Mouse (Mus musculus) MEL (cell line): ENCODE measurements around the gene Cisd3. TPM values are rescaled to one million over a fixed set of nuclear protein-coding genes. Genes with fewer than 3 reads are reported as not detected.

ENCODE experiments used
- DNase-seq: peaks from one replicate; pipeline ENCODE4 v3.0.0; 2011; ENCODE audit warnings: low read depth, low spot score
- H3K27ac ChIP-seq: 2 replicates; pipeline ENCODE4 v1.5.1; 2012; ENCODE audit warnings: low read depth, mild to moderate bottlenecking, control low read depth, low read length, moderate library complexity; ENCODE audit not compliant: control insufficient read depth
- H3K27me3 ChIP-seq, 2 experiments: fragments of 150-350 bp in 1 of 2; sonication (generic) in 1 of 2; 2 replicates each; pipeline ENCODE4 v1.6.1; 2012; ENCODE audit warnings: low read length in 2 of 2, mild to moderate bottlenecking in 2 of 2, improper control_type of control experiment in 1 of 2, moderate library complexity in 1 of 2; ENCODE audit not compliant: insufficient read depth in 2 of 2, control insufficient read depth in 1 of 2
- H3K36me3 ChIP-seq, 2 experiments: 2 replicates each; pipeline ENCODE4 v1.6.1; 2012 to 2014; ENCODE audit warnings: low read length in 2 of 2, improper control_type of control experiment in 1 of 2, inconsistent platforms in 1 of 2, mild to moderate bottlenecking in 1 of 2; ENCODE audit not compliant: insufficient read depth in 2 of 2, control insufficient read depth in 1 of 2
- H3K4me1 ChIP-seq, 2 experiments: fragments of 150-350 bp in 1 of 2; sonication (generic) in 1 of 2; 2 replicates each; pipeline ENCODE4 v1.6.1; 2012; ENCODE audit warnings: low read length in 2 of 2, improper control_type of control experiment in 1 of 2, mild to moderate bottlenecking in 1 of 2; ENCODE audit not compliant: insufficient read depth in 2 of 2, control insufficient read depth in 1 of 2
- H3K4me3 ChIP-seq, 2 experiments: fragments of 150-350 bp in 1 of 2; sonication (generic) in 1 of 2; 2 replicates each; pipeline ENCODE4 v1.5.1; 2012; ENCODE audit warnings: low read depth in 2 of 2, low read length in 2 of 2, mild to moderate bottlenecking in 2 of 2, moderate library complexity in 2 of 2, control low read depth in 1 of 2, improper control_type of control experiment in 1 of 2; ENCODE audit not compliant: control insufficient read depth in 1 of 2, insufficient read depth in 1 of 2
- H3K79me2 ChIP-seq: 2 replicates; pipeline ENCODE4 v1.6.1; 2012; ENCODE audit warnings: mild to moderate bottlenecking, low read length, moderate library complexity; ENCODE audit not compliant: control insufficient read depth, poor library complexity, insufficient read depth
- H3K9ac ChIP-seq: 2 replicates; pipeline ENCODE4 v1.6.1; 2012; ENCODE audit warnings: low read depth, mild to moderate bottlenecking, control low read depth, low read length, moderate library complexity; ENCODE audit not compliant: control insufficient read depth, poor library complexity, severe bottlenecking
- H3K9me3 ChIP-seq: fragments of 150-350 bp; sonication (generic); replicated peaks from 2 replicates; pipeline ENCODE4 v1.6.1; 2012; ENCODE audit warnings: mild to moderate bottlenecking, low read length, improper control_type of control experiment, moderate library complexity; ENCODE audit not compliant: insufficient read depth
- CHD1 ChIP-seq: IDR thresholded peaks from 2 replicates; pipeline ENCODE4 v1.6.1; 2012; ENCODE audit warnings: low read depth, mild to moderate bottlenecking, inconsistent platforms, low read length, improper control_type of control experiment
- CHD2 ChIP-seq: IDR thresholded peaks from 2 replicates; pipeline ENCODE4 v1.6.1; 2011; ENCODE audit warnings: low read length, improper control_type of control experiment
- E2F4 ChIP-seq: IDR thresholded peaks from 2 replicates; pipeline ENCODE4 v1.6.1; 2011; ENCODE audit warnings: low read depth, low read length, improper control_type of control experiment, borderline replicate concordance
- ELF1 ChIP-seq: IDR thresholded peaks from 2 replicates; pipeline ENCODE4 v1.6.1; 2014; ENCODE audit warnings: low read depth, mild to moderate bottlenecking, inconsistent platforms, low read length, improper control_type of control experiment, moderate library complexity
- ETS1 ChIP-seq: IDR thresholded peaks from 2 replicates; pipeline ENCODE4 v1.6.1; 2012; ENCODE audit warnings: low read depth, mild to moderate bottlenecking, inconsistent platforms, low read length, improper control_type of control experiment, moderate library complexity
- HCFC1 ChIP-seq: IDR thresholded peaks from 2 replicates; pipeline ENCODE4 v1.6.1; 2012; ENCODE audit warnings: low read depth, mild to moderate bottlenecking, inconsistent platforms, low read length, improper control_type of control experiment, moderate library complexity
- MAX ChIP-seq: IDR thresholded peaks from 2 replicates; pipeline ENCODE4 v1.6.1; 2011; ENCODE audit warnings: low read length, improper control_type of control experiment
- MAZ ChIP-seq: IDR thresholded peaks from 2 replicates; pipeline ENCODE4 v1.6.1; 2012; ENCODE audit warnings: low read depth, mild to moderate bottlenecking, inconsistent platforms, low read length, improper control_type of control experiment
- MYC ChIP-seq: IDR thresholded peaks from 2 replicates; pipeline ENCODE4 v1.6.1; 2011; ENCODE audit warnings: low read depth, mild to moderate bottlenecking, low read length, improper control_type of control experiment, moderate library complexity
- NRF1 ChIP-seq: IDR thresholded peaks from 2 replicates; pipeline ENCODE4 v1.6.1; 2014; ENCODE audit warnings: low read depth, mild to moderate bottlenecking, inconsistent platforms, low read length, improper control_type of control experiment, moderate library complexity; ENCODE audit not compliant: poor library complexity, insufficient read depth, severe bottlenecking
- RCOR1 ChIP-seq: IDR thresholded peaks from 2 replicates; pipeline ENCODE4 v1.6.1; 2012; ENCODE audit warnings: low read depth, mild to moderate bottlenecking, inconsistent platforms, low read length, improper control_type of control experiment
- SIN3A ChIP-seq: IDR thresholded peaks from 2 replicates; pipeline ENCODE4 v1.6.1; 2012; ENCODE audit warnings: low read length, improper control_type of control experiment, inconsistent platforms
- TAL1 ChIP-seq: IDR thresholded peaks from 2 replicates; pipeline ENCODE4 v1.6.1; 2012; ENCODE audit warnings: mild to moderate bottlenecking, inconsistent platforms, low read length, moderate library complexity, mixed read lengths
- TBP ChIP-seq: IDR thresholded peaks from 2 replicates; pipeline ENCODE4 v1.8.0; 2011; ENCODE audit warnings: low read depth, low read length, improper control_type of control experiment
- TCF12 ChIP-seq: IDR thresholded peaks from 2 replicates; pipeline ENCODE4 v1.6.1; 2014; ENCODE audit warnings: low read depth, mild to moderate bottlenecking, inconsistent platforms, low read length, improper control_type of control experiment, moderate library complexity
- UBTF ChIP-seq: IDR thresholded peaks from 2 replicates; pipeline ENCODE4 v1.6.1; 2012; ENCODE audit warnings: low read depth, mild to moderate bottlenecking, inconsistent platforms, low read length, improper control_type of control experiment, moderate library complexity, borderline replicate concordance; ENCODE audit not compliant: insufficient read depth
- USF1 ChIP-seq: IDR thresholded peaks from 2 replicates; pipeline ENCODE4 v1.6.1; 2014; ENCODE audit warnings: low read depth, mild to moderate bottlenecking, inconsistent platforms, low read length, improper control_type of control experiment, moderate library complexity
- ZMIZ1 ChIP-seq: IDR thresholded peaks from 2 replicates; pipeline ENCODE4 v1.6.1; 2012; ENCODE audit warnings: low read depth, mild to moderate bottlenecking, inconsistent platforms, low read length, improper control_type of control experiment, moderate library complexity
- polyA plus RNA-seq, 2 experiments: library from polyadenylated mRNA; stranded (reverse) in 1 of 2; unstranded in 1 of 2; fragments of >175 nt in 1 of 2; fragments of >200 nt in 1 of 2; gene quantifications; 2 replicates each; pipeline versions ENCODE4 v1.2.1 to v1.2.4; 2012; ENCODE audit warnings: low replicate concordance in 2 of 2, low read depth in 1 of 2; ENCODE audit not compliant: insufficient read length in 2 of 2, insufficient read depth in 1 of 2, missing spikeins in 1 of 2
- total RNA-seq: library from RNA; depleted of rRNA; stranded (reverse); fragments of 300-350 nt; gene quantifications from 2 replicates; pipeline ENCODE4 v1.2.3, GENCODE M21; 2012

Cisd3 gene
- total and polyA plus RNA-seq, 3 experiments = 1.7 to 6.1 TPM; not detected in 1

GRCm38 (mm10) chr11:97669268-97669667, 16.4 kb upstream of the Cisd3 start:
- no peaks in the 10 kb centered on the region; a peak in 1 of 4 replicates for H3K36me3 ChIP-seq
- H3K27me3 ChIP-seq = no peaks in the 10 kb centered on the region
- no peaks in the 10 kb centered on the region for H3K9me3 ChIP-seq
- H3K9ac ChIP-seq = no peak overlapping the region
- TF ChIP-seq E2F4 (no peak), RCOR1 (no peak), TCF12 (no peak), CHD1 (no peak), CHD2 (no peak), TBP (no peak), MAZ (no peak), ZMIZ1 (no peak), NRF1 (no peak), SIN3A (no peak), ETS1 (no peak), TAL1 (no peak), MAX (no peak), MYC (no peak)
- no peak overlapping the region for H3K27ac ChIP-seq
- H3K4me1 ChIP-seq = peaks cover 0 to 5% of the 10 kb centered on the region in 2 experiments; a peak in 2 of 4 replicates
- no peak overlapping the region for H3K4me3 ChIP-seq
- no peaks in the 10 kb centered on the region; the same call in 1 of the 2 replicates for H3K79me2 ChIP-seq
- DNase-seq = no peak

- Histone ChIP-seq H3K9me3 (no peaks in the 10 kb centered on the region), H3K79me2 (no peaks in the 10 kb centered on the region; the same call in 1 of the 2 replicates), H3K27me3 (no peaks in the 10 kb centered on the region), H3K36me3 (no peaks in the 10 kb centered on the region), H3K9ac (no peak overlapping the region), H3K27ac (no peak overlapping the region), H3K4me3 (no peak overlapping the region), H3K4me1 (peaks cover 0 to 1% of the 10 kb centered on the region in 2 experiments; a peak in 1 of 4 replicates)
- DNase-seq = no peak
- no peak for TF ChIP-seq CHD2
- TF ChIP-seq ELF1 = no peak
- no peak for TF ChIP-seq ZMIZ1
- TF ChIP-seq USF1 = no peak
- no peak for TF ChIP-seq HCFC1
- no peak for TF ChIP-seq UBTF
Observed at GRCm38 (mm10) chr11:97669829-97670228, 15.8 kb upstream of the Cisd3 start.
